Mouse (Mus musculus): ENCODE data around the gene Sox14. TPM values are rescaled to one million over a fixed set of nuclear protein-coding genes. Genes with fewer than 3 reads are reported as not detected.

Gene Sox14
- total RNA-seq, 2 experiments from 2014 or later: not detected

GRCm38 (mm10) chr9:99853356-99853755, 22.6 kb downstream of the Sox14 start:
- ATAC-seq (replicated peaks; ENCODE audit: low FRiP score, poor library complexity, severe bottlenecking): no peak

DNA sequence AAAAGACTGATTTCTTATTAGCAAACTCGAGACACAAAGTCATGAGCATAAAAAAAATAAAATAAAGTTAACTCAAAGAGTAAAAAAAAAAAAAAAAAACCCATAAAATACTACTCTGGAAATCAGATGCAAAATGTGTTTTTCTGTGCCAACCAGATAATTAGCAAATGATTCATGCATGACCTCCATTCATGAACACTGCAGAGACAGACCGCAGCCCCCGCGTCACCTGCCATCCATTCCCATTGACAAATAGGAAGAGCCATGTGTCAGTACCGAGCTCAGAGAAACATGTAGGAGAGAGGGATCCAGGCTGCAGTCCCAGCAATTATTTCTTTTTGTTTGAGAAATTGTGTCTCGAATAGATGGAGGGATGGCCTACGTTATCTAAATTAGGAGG, 25.6 kb downstream of the Sox14 start:
- ATAC-seq (replicated peaks; ENCODE audit: low FRiP score, poor library complexity, severe bottlenecking): no peak

- no peak for ATAC-seq (replicated peaks; ENCODE audit: low FRiP score, poor library complexity, severe bottlenecking)
These were observed 27.6 kb downstream of the Sox14 start for GRCm38 (mm10) chr9:99848327-99848726.

- no peak; the same call in 1 of the 2 replicates for ATAC-seq (replicated peaks; ENCODE audit: low FRiP score, poor library complexity, severe bottlenecking)
These were observed 29.1 kb downstream of the Sox14 start for GRCm38 (mm10) chr9:99846820-99847219.

- ATAC-seq (replicated peaks; ENCODE audit: low FRiP score, poor library complexity, severe bottlenecking): no peak
These were observed 36.6 kb downstream of the Sox14 start for GRCm38 (mm10) chr9:99839367-99839766.

DNA sequence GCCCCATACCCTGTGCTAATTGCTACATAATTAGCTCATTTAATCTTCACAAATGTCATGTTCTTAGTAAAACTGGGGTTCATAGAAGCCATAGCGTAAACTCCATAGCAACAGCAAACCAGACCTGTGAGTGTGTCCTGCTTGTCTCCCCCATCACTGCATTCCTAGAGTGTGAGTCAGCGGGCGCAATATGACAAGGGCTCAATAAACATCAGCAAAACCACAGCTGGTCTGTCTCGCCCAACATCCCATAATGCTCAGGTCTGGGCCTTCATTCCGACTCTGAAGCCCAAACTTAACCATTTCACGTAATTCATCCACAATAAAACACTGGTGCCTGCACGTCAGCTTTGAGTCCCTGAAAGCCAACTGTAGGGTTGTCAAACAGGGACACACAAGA, 37.1 kb downstream of the Sox14 start:
- no peak for ATAC-seq (replicated peaks; ENCODE audit: low FRiP score, poor library complexity, severe bottlenecking)

- ATAC-seq (replicated peaks; ENCODE audit: low FRiP score, poor library complexity, severe bottlenecking): no peak
These were observed 39.3 kb downstream of the Sox14 start for GRCm38 (mm10) chr9:99836707-99837106.

DNA sequence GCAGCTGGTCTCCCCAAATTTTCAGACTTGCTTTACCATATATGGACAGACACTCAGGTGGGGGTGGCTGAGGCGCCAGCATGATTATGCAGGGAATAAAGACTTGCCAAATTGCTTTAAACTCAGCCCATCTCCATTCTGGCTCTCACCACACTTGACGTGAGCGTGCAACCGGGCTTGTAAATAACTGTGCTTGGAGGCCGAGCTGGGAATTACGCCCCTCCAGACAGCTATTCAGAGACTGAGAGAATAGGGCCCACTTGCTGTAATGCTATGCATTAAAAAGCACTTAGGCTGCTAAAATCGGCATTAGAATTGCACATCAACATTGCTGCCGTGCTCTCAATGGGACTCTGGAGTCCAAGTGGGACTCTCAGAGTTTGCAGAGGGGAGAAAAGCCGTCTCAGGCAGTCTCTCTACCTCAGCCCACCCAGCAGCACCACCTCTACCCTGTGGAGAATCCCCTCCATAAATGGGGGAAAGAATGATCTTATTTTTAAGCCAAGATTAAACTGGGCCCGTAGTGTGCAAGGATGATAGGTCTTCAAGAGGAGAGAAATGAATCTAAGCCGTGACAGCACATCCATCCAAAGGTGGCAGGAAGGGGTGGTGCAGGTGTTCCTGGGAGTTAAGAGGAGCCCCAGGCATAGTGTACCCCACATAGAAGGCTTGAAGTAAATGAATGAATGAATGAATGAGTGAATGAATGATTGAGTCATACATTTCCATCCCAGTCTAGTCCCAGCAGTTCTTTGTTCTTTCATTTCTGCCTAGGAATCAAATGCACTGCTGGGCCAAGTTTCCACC, 40.1 kb downstream of the Sox14 start:
- no peak for ATAC-seq (replicated peaks; ENCODE audit: low FRiP score, poor library complexity, severe bottlenecking)

Other genes with a start within 250 kb of the Sox14 start
- gene Dzip1l, start 246.7 kb downstream of the Sox14 start, total RNA-seq (2015; ENCODE audit: low replicate concordance): not detected in 2 replicates
- gene Dzip1l, start 246.7 kb downstream of the Sox14 start, total RNA-seq (2017; ENCODE audit: low replicate concordance): not detected in 2 replicates
- not detected in 2 replicates for gene Cldn18, start 158.9 kb downstream of the Sox14 start, total RNA-seq (2015; ENCODE audit: low replicate concordance)
- not detected in 2 replicates for gene Cldn18, start 158.9 kb downstream of the Sox14 start, total RNA-seq (2017; ENCODE audit: low replicate concordance)

Data from erythroblast, adult 5-6 weeks (primary cell).